Mouse (Mus musculus) hindbrain, postnatal 0 days (tissue): Measurements from ENCODE around the gene 6030408B16Rik. TPM values are rescaled to one million over a fixed set of nuclear protein-coding genes. Genes with fewer than 3 reads are reported as not detected.
A peak's percentile ranks its signal among the peaks of the same experiment; 100 is the strongest.

Source experiments
- ATAC-seq: fragments of 200-750 bp; cut with Nextera tagmentation; 2 replicates; pipeline ENCODE4 v1.8.0; 2017; ENCODE audit warnings: mild to moderate bottlenecking, moderate TSS enrichment, moderate library complexity
- DNase-seq: peaks from one replicate; pipeline ENCODE4 v3.0.0-alpha.2; 2015; ENCODE audit warnings: low spot score
- H3K27ac ChIP-seq: fragments of 300-500 bp; sonication (generic); 2 replicates; pipeline ENCODE4 v1.5.1; 2014; ENCODE audit warnings: mild to moderate bottlenecking
- H3K27me3 ChIP-seq: fragments of 300-500 bp; sonication (generic); 2 replicates; pipeline ENCODE4 v1.6.1; 2014; ENCODE audit warnings: low read length, mixed read lengths; ENCODE audit not compliant: insufficient read depth
- H3K36me3 ChIP-seq: fragments of 300-500 bp; sonication (generic); 2 replicates; pipeline ENCODE4 v1.6.1; 2014; ENCODE audit warnings: low read length, mixed read lengths; ENCODE audit not compliant: insufficient read depth
- H3K4me1 ChIP-seq: fragments of 300-500 bp; sonication (generic); 2 replicates; pipeline ENCODE4 v1.6.1; 2014; ENCODE audit warnings: antibody characterized with exemption, low read length, mixed read lengths; ENCODE audit not compliant: insufficient read depth
- H3K4me2 ChIP-seq: fragments of 300-500 bp; sonication (generic); 2 replicates; pipeline ENCODE4 v1.6.1; 2014; ENCODE audit warnings: low read depth, mild to moderate bottlenecking, low read length, moderate library complexity, mixed read lengths
- H3K4me3 ChIP-seq: fragments of 300-500 bp; sonication (generic); 2 replicates; pipeline ENCODE4 v1.5.1; 2014; ENCODE audit warnings: low read length
- H3K9ac ChIP-seq: fragments of 300-500 bp; sonication (generic); replicated peaks from 2 replicates; pipeline ENCODE4 v1.6.1; 2014; ENCODE audit warnings: mild to moderate bottlenecking, low read length, moderate library complexity, mixed read lengths
- H3K9me3 ChIP-seq: fragments of 300-500 bp; sonication (generic); 2 replicates; pipeline ENCODE4 v1.6.1; 2016; ENCODE audit warnings: low read length, mixed read lengths
- CTCF ChIP-seq: IDR thresholded peaks from 2 replicates; pipeline ENCODE4 v1.5.1; 2016; ENCODE audit warnings: antibody characterized with exemption, control low read depth, low read depth
- WGBS: fragments of 180-500 bp; shearing (Covaris S2); extraction: QIAGEN DNeasy Blood & Tissue Kit; methylation state at CpG from one replicate; pipeline ENCODE4 v1.1.7; 2014; 5-methylcytosine and 5-hydroxymethylcytosine counted together
- polyA plus RNA-seq: library from polyadenylated mRNA; unstranded; fragments of >200 nt; fragmentation: Nextera tagmentation; extraction: Ambion mirVana; gene quantifications from 2 replicates; pipeline ENCODE4 v1.2.1, GENCODE M21; 2015
- total RNA-seq: library from RNA; depleted of rRNA; stranded (reverse); fragments of >200 nt; gene quantifications from 2 replicates; pipeline ENCODE4 v1.2.3, GENCODE M21; 2014

The 6030408B16Rik gene
- total and polyA plus RNA-seq, 2 experiments from 2014 or later = 0.15 TPM; not detected in 1

DNA sequence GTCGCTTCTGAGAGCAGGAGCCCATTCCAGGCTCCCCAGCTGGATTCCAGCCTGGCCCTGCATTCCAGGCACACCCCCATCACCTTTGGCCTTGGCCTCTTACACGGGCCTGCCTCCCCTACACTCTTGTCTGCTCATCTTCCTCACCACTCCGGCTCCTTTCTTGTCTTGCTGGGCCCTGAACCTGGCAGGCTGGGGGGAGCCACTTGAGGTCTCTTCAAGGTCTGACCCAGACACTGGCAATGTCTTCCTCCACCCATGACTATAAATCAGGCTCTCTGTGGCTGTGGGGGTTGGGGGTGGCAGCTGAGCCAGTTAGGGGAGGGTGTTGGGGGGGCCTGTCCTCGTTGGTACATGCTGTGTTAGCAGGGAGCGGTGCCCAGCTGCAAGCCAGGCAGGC lies 14.4 kb upstream of the 6030408B16Rik start:
- no peak for DNase-seq
- ATAC-seq = no peak
- 0 out of 2 replicates have a peak, but pooled peaks cover 5% of the 10 kb centered on the region for H3K36me3 ChIP-seq
- no peak for TF ChIP-seq CTCF
- H3K4me1 ChIP-seq = no peaks in the 10 kb centered on the region
- H3K4me3 ChIP-seq = no peak overlapping the region
- 48% methylated on average over 5 of the region's 5 CpGs for WGBS
- H3K9me3 ChIP-seq = no peaks in the 10 kb centered on the region
- H3K4me2 ChIP-seq = no peak overlapping the region
- no peaks in the 10 kb centered on the region for H3K27me3 ChIP-seq
- no peak overlapping the region for H3K9ac ChIP-seq
- H3K27ac ChIP-seq = no peak overlapping the region; the same call in 1 of the 2 replicates

DNA sequence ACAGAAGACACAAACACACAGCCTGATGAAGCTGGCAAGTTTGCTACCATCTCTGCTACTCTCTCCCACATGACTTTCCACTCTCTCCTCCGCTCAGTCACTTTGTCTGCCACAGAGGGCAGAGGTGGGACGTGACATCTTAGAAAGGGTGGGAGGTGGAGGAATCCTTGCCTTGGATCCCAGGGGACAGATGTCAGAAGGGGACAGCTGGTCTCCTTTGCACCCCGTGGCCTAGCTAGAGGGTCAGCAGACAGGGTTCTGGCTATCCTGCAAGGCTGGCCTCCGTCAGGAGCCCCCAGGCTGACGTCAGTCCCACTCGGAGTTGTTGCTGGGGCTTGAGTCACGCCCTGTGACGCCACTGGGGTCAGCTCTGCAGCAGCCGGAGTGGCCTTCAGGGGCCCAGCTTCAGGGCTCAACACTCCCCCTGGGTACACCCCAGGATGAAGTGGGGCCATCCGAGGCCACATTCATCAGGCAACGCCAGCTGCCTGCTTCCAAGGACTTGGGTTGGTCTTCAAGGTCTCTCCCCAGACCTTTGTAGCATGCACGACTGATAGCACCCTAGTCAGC lies 13.5 kb upstream of the 6030408B16Rik start:
- Histone ChIP-seq H3K27ac (no peak overlapping the region), H3K36me3 (no peaks in the 10 kb centered on the region), H3K9ac (no peak overlapping the region), H3K4me3 (no peak overlapping the region), H3K27me3 (no peaks in the 10 kb centered on the region), H3K4me1 (no peaks in the 10 kb centered on the region), H3K4me2 (no peak overlapping the region), H3K9me3 (no peaks in the 10 kb centered on the region)
- DNase-seq = no peak
- 67% methylated on average over 12 of the region's 12 CpGs for WGBS
- ATAC-seq = no peak
- no peak for TF ChIP-seq CTCF

DNA sequence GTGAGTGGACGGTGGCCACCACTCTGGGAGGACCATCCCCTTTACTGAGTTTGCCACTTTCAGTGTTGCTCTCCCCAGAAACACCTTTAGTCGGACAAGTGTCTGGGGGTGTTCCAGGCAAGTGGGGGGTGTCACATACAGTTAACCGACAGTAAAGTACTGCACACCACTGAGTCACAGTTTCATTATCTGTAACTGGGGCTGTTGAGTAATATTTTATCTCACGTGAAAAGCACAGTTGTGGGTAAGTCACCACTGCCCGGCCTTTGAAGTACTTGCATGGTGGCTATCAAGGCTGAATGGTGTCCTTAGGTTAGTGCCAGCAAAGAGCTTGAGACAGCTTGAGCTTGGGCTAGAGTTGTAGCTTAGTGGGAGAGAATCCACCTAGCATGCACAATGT lies 10.5 kb upstream of the 6030408B16Rik start:
- DNase-seq (no peak), ATAC-seq (no peak)
- Histone ChIP-seq H3K9ac (no peak overlapping the region), H3K9me3 (no peaks in the 10 kb centered on the region), H3K27ac (no peak overlapping the region), H3K36me3 (peaks cover 8% of the 10 kb centered on the region; the same call in 1 of the 2 replicates), H3K4me2 (no peak overlapping the region), H3K4me3 (no peak overlapping the region), H3K27me3 (no peaks in the 10 kb centered on the region), H3K4me1 (no peaks in the 10 kb centered on the region)
- 83% methylated on average over 5 of the region's 5 CpGs for WGBS
- TF ChIP-seq CTCF = no peak

DNA sequence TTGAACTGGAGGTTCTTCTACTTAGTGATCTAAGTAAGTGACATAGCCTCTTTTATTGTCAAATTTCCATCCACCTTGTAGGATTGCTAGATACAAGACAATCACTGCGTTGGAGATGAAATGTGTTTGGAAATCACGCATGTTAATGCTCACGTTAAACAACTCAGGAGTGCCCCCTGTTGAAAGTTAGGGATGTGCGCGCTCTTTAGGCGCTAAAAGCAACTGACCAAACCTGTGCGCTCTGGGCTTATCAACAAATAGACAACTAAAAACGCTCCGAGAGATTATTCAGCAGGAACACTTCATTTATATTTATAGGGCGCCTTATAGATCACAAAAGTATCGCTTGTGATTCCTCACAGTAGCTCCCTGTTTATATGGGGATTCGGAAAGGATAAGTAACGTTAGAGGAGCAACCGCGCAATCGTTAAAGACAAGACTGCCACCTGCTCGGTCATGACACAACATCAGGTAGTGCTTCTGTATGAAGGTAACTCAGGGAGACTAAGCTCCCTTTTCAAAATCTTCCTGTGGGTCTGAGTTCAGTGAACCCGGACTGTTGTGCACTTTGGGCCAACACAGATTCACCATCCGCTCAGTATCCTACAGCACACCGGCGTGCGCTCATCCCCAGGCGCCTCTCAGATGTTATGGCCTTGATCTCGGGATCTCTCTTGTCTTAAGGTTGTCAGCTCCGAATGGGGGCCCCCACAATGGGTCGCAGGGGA lies 9.7 kb upstream of the 6030408B16Rik start:
- H3K36me3 ChIP-seq = peaks cover 12% of the 10 kb centered on the region; the same call in 1 of the 2 replicates
- H3K4me2 ChIP-seq = peak overlapping the region; percentile 95
- peak overlapping the region; percentile 67 for H3K9ac ChIP-seq
- TF ChIP-seq CTCF = peak; percentile 76
- H3K27me3 ChIP-seq = no peaks in the 10 kb centered on the region
- H3K4me1 ChIP-seq = no peaks in the 10 kb centered on the region
- H3K27ac ChIP-seq = peak overlapping the region; percentile 51; the same call in 1 of the 2 replicates
- WGBS = under 1% methylated on average over 26 of the region's 26 CpGs
- peak overlapping the region; percentile 55 for H3K4me3 ChIP-seq
- ATAC-seq = no peak
- peak; percentile 92 for DNase-seq
- no peaks in the 10 kb centered on the region for H3K9me3 ChIP-seq

DNA sequence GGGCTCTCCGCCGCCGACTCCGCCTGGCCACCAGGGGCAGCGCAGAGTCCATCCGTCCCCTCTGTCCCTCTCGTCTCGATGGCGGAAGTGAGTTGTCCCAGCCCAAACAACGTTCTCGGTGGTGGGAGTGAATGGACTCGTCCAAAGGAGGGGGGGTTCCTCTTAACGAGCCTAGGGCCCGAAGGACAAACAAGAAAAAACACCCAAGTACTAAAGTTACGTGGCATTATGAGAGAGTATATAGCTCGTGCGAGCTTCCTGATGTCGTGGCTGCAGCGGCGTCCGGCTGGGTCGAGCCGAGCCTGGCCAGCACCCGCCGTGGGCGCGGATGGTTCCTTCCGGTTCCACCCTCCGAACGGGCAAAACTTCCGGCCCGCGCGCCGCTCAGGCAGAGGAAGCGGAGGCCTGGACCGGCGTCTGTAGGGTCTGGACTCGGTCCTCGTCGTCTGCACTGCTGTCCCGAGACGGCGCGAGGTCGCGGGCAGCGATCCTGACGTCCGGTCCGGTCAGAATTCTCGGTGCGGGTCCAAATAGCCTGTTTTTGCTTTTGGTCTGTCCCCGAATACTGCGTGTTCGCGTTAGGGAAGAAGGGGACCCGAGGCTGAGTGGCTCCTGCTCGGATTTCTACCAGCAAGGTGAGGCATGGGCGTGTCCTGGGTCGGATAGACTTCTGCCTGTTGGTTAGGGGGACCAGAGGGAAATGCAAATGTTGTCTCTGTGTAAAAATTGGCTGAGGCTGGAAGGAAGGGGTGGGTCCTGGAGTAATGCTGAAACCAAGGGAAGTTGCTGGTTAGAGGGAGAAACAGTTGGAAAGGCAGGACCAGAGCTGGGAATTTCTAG lies 8.9 kb upstream of the 6030408B16Rik start, which contains the start of gene Atg101:
Gene Atg101, plus strand, starts transcription at position 362 of the 840 bp plus-strand sequence.
- Histone ChIP-seq H3K4me1 (no peaks in the 10 kb centered on the region), H3K27ac (peak within 1 kb of the TSS; percentile 79), H3K4me2 (peak within 1 kb of the TSS; percentile 95), H3K36me3 (peaks cover 19% of the 10 kb centered on the region; the same call in 1 of the 2 replicates), H3K9ac (peak within 1 kb of the TSS; percentile 67), H3K9me3 (no peaks in the 10 kb centered on the region), H3K27me3 (no peaks in the 10 kb centered on the region), H3K4me3 (peak within 1 kb of the TSS; percentile 55)
- WGBS = under 1% methylated on average over 61 of the region's 61 CpGs
- TF ChIP-seq CTCF = peak; percentile 96
- DNase-seq = peak; percentile 93
- ATAC-seq = peak; percentile 95

DNA sequence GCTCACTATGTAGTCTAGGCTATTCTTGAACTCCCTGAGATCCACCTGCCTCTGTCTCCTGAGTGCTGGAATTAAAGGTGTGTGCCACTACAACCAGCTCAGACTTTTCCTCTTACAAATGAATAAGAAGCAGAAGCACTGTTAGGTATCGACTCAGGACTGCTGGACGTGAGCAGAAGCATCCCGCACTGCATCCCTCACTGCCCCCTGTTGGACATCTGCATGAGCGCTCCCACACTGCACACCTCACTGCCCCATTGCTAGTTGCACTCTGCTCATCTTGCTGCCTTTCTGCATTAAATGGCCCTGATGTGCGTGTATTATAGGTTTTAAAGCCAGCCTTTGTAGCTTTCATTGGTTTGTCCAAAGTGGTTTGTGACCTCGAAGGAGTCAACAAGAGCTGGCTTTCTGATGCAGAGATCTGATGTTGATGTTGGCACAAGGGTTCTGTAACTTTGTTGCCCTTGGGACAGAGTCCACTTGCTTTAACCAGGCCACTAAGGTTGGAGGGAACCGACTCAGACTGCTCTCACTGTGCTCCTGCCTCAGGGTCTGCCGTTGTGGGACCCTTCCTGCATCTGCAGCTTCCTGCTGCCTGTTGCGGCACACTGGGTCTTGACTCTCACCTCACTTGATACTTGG lies 6.8 kb upstream of the 6030408B16Rik start:
- H3K9ac ChIP-seq = no peak overlapping the region
- DNase-seq = no peak
- 68% methylated on average over 9 of the region's 9 CpGs for WGBS
- H3K9me3 ChIP-seq = no peaks in the 10 kb centered on the region
- peak; percentile 60 for TF ChIP-seq CTCF
- peaks cover 37% of the 10 kb centered on the region for H3K36me3 ChIP-seq
- H3K4me3 ChIP-seq = no peak overlapping the region
- no peak overlapping the region for H3K4me2 ChIP-seq
- H3K27ac ChIP-seq = no peak overlapping the region
- no peak for ATAC-seq
- no peaks in the 10 kb centered on the region for H3K27me3 ChIP-seq
- no peaks in the 10 kb centered on the region for H3K4me1 ChIP-seq
